Mouse (Mus musculus) C2C12 (cell line): ENCODE measurements at regions not wholly inside any gene's neighbourhood (a gene's known extent, or its start where the extent isn't known, plus 50 kb on each side); places are given as distances from the start of the nearest gene placed in this dataset.

Experiments
- H3K27me3 ChIP-seq: one replicate; pipeline ENCODE4 v1.6.1; 2011; ENCODE audit not compliant: control insufficient read depth, insufficient read depth, insufficient read length
- H3K36me3 ChIP-seq: one replicate; pipeline ENCODE4 v1.6.1; 2011; ENCODE audit not compliant: control insufficient read depth, insufficient read depth
- H3K4me3 ChIP-seq: one replicate; pipeline ENCODE4 v1.5.1; 2011; ENCODE audit warnings: mild to moderate bottlenecking, control low read depth; ENCODE audit not compliant: poor library complexity, insufficient read depth, severe bottlenecking
- H3K79me2 ChIP-seq: one replicate; pipeline ENCODE4 v1.6.1; 2011; ENCODE audit not compliant: control insufficient read depth, insufficient read depth
- H3K79me3 ChIP-seq: one replicate; pipeline ENCODE4 v1.6.1; 2011; ENCODE audit warnings: low read depth, control low read depth
- H3ac ChIP-seq: one replicate; pipeline ENCODE3; 2011; ENCODE audit warnings: low read depth; ENCODE audit not compliant: control insufficient read depth, insufficient read length
- CEBPB ChIP-seq: IDR thresholded peaks from one replicate; pipeline ENCODE4 v1.6.1; 2011; ENCODE audit warnings: low read depth, mild to moderate bottlenecking, control low read depth, moderate library complexity
- CTCF ChIP-seq: IDR thresholded peaks from one replicate; pipeline ENCODE4 v1.5.1; 2011; ENCODE audit not compliant: control insufficient read depth, insufficient read depth, insufficient read length
- FOSL1 ChIP-seq: IDR thresholded peaks from one replicate; pipeline ENCODE4 v1.8.0; 2011; ENCODE audit warnings: mild to moderate bottlenecking, low read length; ENCODE audit not compliant: poor library complexity, insufficient read depth, severe bottlenecking
- MAX ChIP-seq: IDR thresholded peaks from one replicate; pipeline ENCODE4 v1.6.1; 2011; ENCODE audit warnings: mild to moderate bottlenecking, control low read depth
- MYOD1 ChIP-seq: IDR thresholded peaks from one replicate; pipeline ENCODE4 v1.6.1; 2011; ENCODE audit warnings: low read depth; ENCODE audit not compliant: control insufficient read depth, insufficient read length
- MYOG ChIP-seq: IDR thresholded peaks from one replicate; pipeline ENCODE4 v1.6.1; 2011; ENCODE audit not compliant: control insufficient read depth, insufficient read length; ENCODE audit errors: extremely low read depth
- USF1 ChIP-seq: IDR thresholded peaks from one replicate; pipeline ENCODE4 v1.6.1; 2011; ENCODE audit warnings: low read depth, mild to moderate bottlenecking, control low read depth, moderate library complexity

GRCm38 (mm10) chr11:24401151-24401550 is 323.3 kb downstream of the Bcl11a start:
- Histone ChIP-seq H3K79me3 (no peaks in the 10 kb centered on the region), H3K79me2 (no peaks in the 10 kb centered on the region), H3ac (no peak overlapping the region), H3K36me3 (no peaks in the 10 kb centered on the region), H3K4me3 (no peak overlapping the region), H3K27me3 (no peaks in the 10 kb centered on the region)
- TF ChIP-seq FOSL1 (no peak), MYOG (no peak), CTCF (no peak), MYOD1 (no peak), MAX (no peak), CEBPB (no peak), USF1 (no peak)

- Histone ChIP-seq H3ac (no peak overlapping the region), H3K79me3 (no peaks in the 10 kb centered on the region), H3K79me2 (no peaks in the 10 kb centered on the region), H3K4me3 (no peak overlapping the region), H3K27me3 (no peaks in the 10 kb centered on the region), H3K36me3 (no peaks in the 10 kb centered on the region)
- TF ChIP-seq MYOG (no peak), USF1 (no peak), FOSL1 (no peak), CTCF (no peak), MYOD1 (no peak), MAX (no peak), CEBPB (no peak)
Observed at GRCm38 (mm10) chr11:24402127-24402526, 324.3 kb downstream of the Bcl11a start.

- H3K36me3 ChIP-seq: no peaks in the 10 kb centered on the region
Observed at GRCm38 (mm10) chr11:24414804-24415203, 336.9 kb downstream of the Bcl11a start.

GRCm38 (mm10) chr11:24422066-24422775 is 344.4 kb downstream of the Bcl11a start:
- no peak for TF ChIP-seq MYOG
- no peak for TF ChIP-seq USF1
- no peak for TF ChIP-seq FOSL1
- no peak for TF ChIP-seq MAX
- TF ChIP-seq CTCF: no peak
- TF ChIP-seq CEBPB: no peak
- no peak for TF ChIP-seq MYOD1
- Histone ChIP-seq H3K79me3 (no peaks in the 10 kb centered on the region), H3K4me3 (no peak overlapping the region), H3K27me3 (no peaks in the 10 kb centered on the region), H3ac (no peak overlapping the region), H3K36me3 (no peaks in the 10 kb centered on the region), H3K79me2 (no peaks in the 10 kb centered on the region)

More at GRCm38 (mm10) chr11:24414804-24415203, 336.9 kb downstream of the Bcl11a start:
- no peak overlapping the region for H3ac ChIP-seq
- no peaks in the 10 kb centered on the region for H3K27me3 ChIP-seq
- H3K4me3 ChIP-seq: no peak overlapping the region
- no peaks in the 10 kb centered on the region for H3K79me3 ChIP-seq
- TF ChIP-seq CEBPB: no peak
- no peaks in the 10 kb centered on the region for H3K79me2 ChIP-seq

GRCm38 (mm10) chr11:24423278-24423677 is 345.4 kb downstream of the Bcl11a start:
- no peaks in the 10 kb centered on the region for H3K36me3 ChIP-seq
- TF ChIP-seq MAX (no peak), FOSL1 (peak; percentile 39), MYOG (no peak)
- no peaks in the 10 kb centered on the region for H3K27me3 ChIP-seq
- no peak overlapping the region for H3K4me3 ChIP-seq
- no peaks in the 10 kb centered on the region for H3K79me2 ChIP-seq
- no peak overlapping the region for H3ac ChIP-seq
- no peaks in the 10 kb centered on the region for H3K79me3 ChIP-seq

- H3K4me3 ChIP-seq: no peak overlapping the region
- no peaks in the 10 kb centered on the region for H3K79me2 ChIP-seq
- no peaks in the 10 kb centered on the region for H3K27me3 ChIP-seq
- H3K36me3 ChIP-seq: no peaks in the 10 kb centered on the region
- TF ChIP-seq MYOG (no peak), CEBPB (no peak), MAX (no peak), FOSL1 (no peak), USF1 (no peak)
- H3K79me3 ChIP-seq: no peaks in the 10 kb centered on the region
- H3ac ChIP-seq: no peak overlapping the region
Observed at GRCm38 (mm10) chr11:24426995-24427883, 349.4 kb downstream of the Bcl11a start.
